Mouse (Mus musculus): ENCODE results near the gene Selenoi. TPM values are rescaled to one million over a fixed set of nuclear protein-coding genes. Genes with fewer than 3 reads are reported as not detected.

Gene Selenoi
- total and polyA plus RNA-seq, 3 experiments = 43.4 to 101 (median 76.3) TPM

DNA sequence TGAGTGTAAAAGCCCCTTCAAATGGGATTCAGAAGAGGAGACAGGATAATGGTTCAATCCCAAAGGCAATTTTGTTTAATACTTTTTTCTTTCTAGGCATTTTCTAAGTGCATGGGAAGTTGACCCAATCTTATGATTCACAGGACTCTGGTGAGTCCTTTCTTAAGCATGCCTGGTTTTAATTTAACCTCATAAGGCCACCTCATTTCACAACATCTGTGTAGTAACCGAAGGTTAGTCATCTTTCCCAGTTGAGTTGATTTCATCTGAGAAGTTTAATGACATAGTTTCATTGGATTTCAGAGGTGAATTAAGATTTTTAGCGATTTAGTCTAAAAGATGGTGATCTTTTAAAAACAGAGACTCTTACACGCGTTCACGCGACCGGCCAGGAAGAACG lies 9.7 kb upstream of the Selenoi start:
- Histone ChIP-seq H3K36me3 (ENCODE audit: control insufficient read depth in 1 of 2, insufficient read depth in 2 of 2, low read length in 2 of 2) (no peaks in the 10 kb centered on the region), H3K27me3 (ENCODE audit: control insufficient read depth in 1 of 2, insufficient read depth in 2 of 2, low read length in 2 of 2) (no peaks in the 10 kb centered on the region; a peak in 1 of 4 replicates), H3K79me2 (ENCODE audit: control insufficient read depth, insufficient read depth, low read length, poor library complexity) (no peaks in the 10 kb centered on the region), H3K27ac (ENCODE audit: control insufficient read depth, low read depth, low read length) (no peak overlapping the region), H3K9me3 (replicated peaks; ENCODE audit: insufficient read depth, low read length) (no peaks in the 10 kb centered on the region), H3K4me1 (ENCODE audit: control insufficient read depth in 1 of 2, insufficient read depth in 2 of 2, low read length in 2 of 2) (no peaks in the 10 kb centered on the region), H3K9ac (ENCODE audit: control insufficient read depth, low read depth, low read length, poor library complexity, severe bottlenecking) (no peak overlapping the region), H3K4me3 (ENCODE audit: control insufficient read depth in 1 of 2, insufficient read depth in 1 of 2, low read depth in 2 of 2, low read length in 2 of 2) (no peak overlapping the region)
- TF ChIP-seq POLR2AphosphoS2 (IDR thresholded peaks at IDR 0.05; ENCODE audit: low read length) (no peak), BHLHE40 (IDR thresholded peaks at IDR 0.05; ENCODE audit: borderline replicate concordance, low read depth, low read length) (no peak), USF1 (IDR thresholded peaks at IDR 0.05; ENCODE audit: low read depth, low read length) (no peak), MAX (IDR thresholded peaks at IDR 0.05; ENCODE audit: low read length) (no peak), ZKSCAN1 (IDR thresholded peaks at IDR 0.05; ENCODE audit: low read depth, low read length) (no peak), NRF1 (IDR thresholded peaks at IDR 0.05; ENCODE audit: insufficient read depth, low read depth, low read length, poor library complexity, severe bottlenecking) (no peak), MYC (IDR thresholded peaks at IDR 0.05; ENCODE audit: low read depth, low read length) (no peak), TCF12 (IDR thresholded peaks at IDR 0.05; ENCODE audit: low read depth, low read length) (no peak), MAZ (IDR thresholded peaks at IDR 0.05; ENCODE audit: low read depth, low read length) (no peak), RAD21 (IDR thresholded peaks at IDR 0.05; ENCODE audit: low read depth, low read length) (no peak), JUND (IDR thresholded peaks at IDR 0.05; ENCODE audit: low read depth, low read length) (no peak), KAT2A (conservative IDR thresholded peaks at IDR 0.05; ENCODE audit: low read depth, low read length) (no peak), SIN3A (IDR thresholded peaks at IDR 0.05; ENCODE audit: low read length) (no peak), TBP (IDR thresholded peaks at IDR 0.05; ENCODE audit: low read depth, low read length) (no peak), EP300 (IDR thresholded peaks at IDR 0.05; ENCODE audit: low read depth in 1 of 2, low read length in 2 of 2) (no peak)
- DNase-seq (ENCODE audit: low read depth, low spot score) = no peak

GRCm38 (mm10) chr5:30230901-30231300 lies 1.5 kb upstream of the Selenoi start:
- Histone ChIP-seq H3K9ac (ENCODE audit: control insufficient read depth, low read depth, low read length, poor library complexity, severe bottlenecking) (no peak overlapping the region), H3K27me3 (ENCODE audit: control insufficient read depth in 1 of 2, insufficient read depth in 2 of 2, low read length in 2 of 2) (no peaks in the 10 kb centered on the region), H3K36me3 (ENCODE audit: control insufficient read depth in 1 of 2, insufficient read depth in 2 of 2, low read length in 2 of 2) (peaks cover 0 to 26% of the 10 kb centered on the region in 2 experiments; a peak in 2 of 4 replicates), H3K79me2 (ENCODE audit: control insufficient read depth, insufficient read depth, low read length, poor library complexity) (peaks cover 37% of the 10 kb centered on the region), H3K9me3 (replicated peaks; ENCODE audit: insufficient read depth, low read length) (no peaks in the 10 kb centered on the region), H3K4me1 (ENCODE audit: control insufficient read depth in 1 of 2, insufficient read depth in 2 of 2, low read length in 2 of 2) (peaks cover 14 to 20% of the 10 kb centered on the region in 2 experiments), H3K27ac (ENCODE audit: control insufficient read depth, low read depth, low read length) (no peak overlapping the region), H3K4me3 (ENCODE audit: control insufficient read depth in 1 of 2, insufficient read depth in 1 of 2, low read depth in 2 of 2, low read length in 2 of 2) (no peak overlapping the region)
- peak; percentile 79 for TF ChIP-seq SMC3 (IDR thresholded peaks at IDR 0.05; ENCODE audit: low read depth, low read length)
- TF ChIP-seq TAL1 (IDR thresholded peaks at IDR 0.05; ENCODE audit: low read length) = no peak
- TF ChIP-seq NELFE (IDR thresholded peaks at IDR 0.05; ENCODE audit: low read depth, low read length) = no peak
- TF ChIP-seq BHLHE40 (IDR thresholded peaks at IDR 0.05; ENCODE audit: borderline replicate concordance, low read depth, low read length) = no peak
- peak; percentile 65 to 78 (median 68) for TF ChIP-seq CTCF (IDR thresholded peaks at IDR 0.05 in 2 of 3, conservative IDR thresholded peaks at IDR 0.05 in 1 of 3; ENCODE audit: control insufficient read depth in 1 of 3, insufficient read depth in 1 of 3, low read depth in 2 of 3, low read length in 3 of 3, poor library complexity in 1 of 3, severe bottlenecking in 1 of 3)
- TF ChIP-seq GABPA (IDR thresholded peaks at IDR 0.05; ENCODE audit: low read depth, low read length) = no peak
- TF ChIP-seq MAFK (IDR thresholded peaks at IDR 0.05; ENCODE audit: borderline replicate concordance, low read depth, low read length) = no peak
- no peak for TF ChIP-seq EP300 (IDR thresholded peaks at IDR 0.05; ENCODE audit: low read depth in 1 of 2, low read length in 2 of 2)
- TF ChIP-seq GATA1 (IDR thresholded peaks at IDR 0.05; ENCODE audit: low read depth, low read length) = no peak
- TF ChIP-seq MXI1 (IDR thresholded peaks at IDR 0.05; ENCODE audit: low read depth, low read length) = no peak
- TF ChIP-seq ZMIZ1 (IDR thresholded peaks at IDR 0.05; ENCODE audit: low read depth, low read length) = no peak
- TF ChIP-seq MAZ (IDR thresholded peaks at IDR 0.05; ENCODE audit: low read depth, low read length) = no peak
- no peak for TF ChIP-seq E2F4 (IDR thresholded peaks at IDR 0.05; ENCODE audit: borderline replicate concordance, low read depth, low read length)
- TF ChIP-seq RAD21 (IDR thresholded peaks at IDR 0.05; ENCODE audit: low read depth, low read length) = peak; percentile 47
- no peak for TF ChIP-seq POLR2AphosphoS2 (IDR thresholded peaks at IDR 0.05; ENCODE audit: low read length)
- no peak for TF ChIP-seq MYC (IDR thresholded peaks at IDR 0.05; ENCODE audit: low read depth, low read length)
- peak; percentile 39 for TF ChIP-seq ZC3H11A (IDR thresholded peaks at IDR 0.05; ENCODE audit: low read depth, low read length)
- no peak for TF ChIP-seq NRF1 (IDR thresholded peaks at IDR 0.05; ENCODE audit: insufficient read depth, low read depth, low read length, poor library complexity, severe bottlenecking)
- TF ChIP-seq RCOR1 (IDR thresholded peaks at IDR 0.05; ENCODE audit: low read depth, low read length) = no peak
- no peak for TF ChIP-seq JUND (IDR thresholded peaks at IDR 0.05; ENCODE audit: low read depth, low read length)
- TF ChIP-seq USF1 (IDR thresholded peaks at IDR 0.05; ENCODE audit: low read depth, low read length) = no peak
- DNase-seq (ENCODE audit: low read depth, low spot score) = peak; percentile 76

All from MEL (cell line).